Mouse (Mus musculus) adrenal gland, adult 2 months (tissue): ENCODE measurements at regions not wholly inside any gene's neighbourhood (a gene's known extent, or its start where the extent isn't known, plus 50 kb on each side); places are given as distances from the start of the nearest gene placed in this dataset.

ENCODE experiments used
- DNase-seq: peaks from one replicate; pipeline ENCODE4 v3.0.0; 2021

DNA sequence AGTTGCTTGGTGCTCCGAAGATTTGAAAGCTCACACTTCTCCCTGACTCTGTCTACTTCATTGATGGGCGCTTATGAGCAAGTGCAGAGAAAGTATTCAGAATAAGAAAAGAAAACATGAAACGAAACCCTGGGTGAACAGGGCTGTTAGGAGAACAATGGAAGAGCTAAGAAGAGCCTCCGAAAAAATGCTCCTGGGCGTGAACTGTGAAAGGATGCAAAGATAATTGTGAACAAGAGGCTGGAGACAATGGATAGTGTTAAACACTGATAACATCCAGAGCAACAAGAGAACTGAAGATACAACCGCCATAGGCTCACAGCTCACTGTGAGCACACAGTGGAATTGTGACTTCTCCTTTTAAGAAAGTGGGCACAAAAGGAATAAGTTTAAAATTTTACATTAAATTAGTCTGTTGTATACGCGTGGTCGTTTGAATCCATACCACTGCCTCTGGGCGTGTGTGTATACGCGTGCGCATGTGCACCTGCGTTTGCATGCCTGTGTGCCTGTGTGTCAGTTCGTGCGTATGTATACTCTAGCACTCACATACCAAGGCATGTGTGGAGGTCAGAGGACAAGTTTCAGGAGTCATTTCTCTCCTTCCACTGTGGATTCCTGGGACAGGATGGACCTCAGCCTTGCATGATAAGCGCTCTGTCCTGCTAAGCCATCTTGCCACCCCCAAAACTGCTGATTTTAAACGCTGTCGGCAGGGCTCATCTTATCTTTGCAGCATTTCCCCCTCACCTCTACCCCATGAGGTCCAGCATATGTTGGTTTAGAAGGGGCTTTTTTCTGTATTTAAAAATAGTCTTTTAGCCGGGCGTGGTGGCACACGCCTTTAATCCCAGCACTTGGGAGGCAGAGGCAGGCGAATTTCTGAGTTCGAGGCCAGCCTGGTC is 113.0 kb upstream of the 1700016C15Rik start:
- DNase-seq = no peak

DNA sequence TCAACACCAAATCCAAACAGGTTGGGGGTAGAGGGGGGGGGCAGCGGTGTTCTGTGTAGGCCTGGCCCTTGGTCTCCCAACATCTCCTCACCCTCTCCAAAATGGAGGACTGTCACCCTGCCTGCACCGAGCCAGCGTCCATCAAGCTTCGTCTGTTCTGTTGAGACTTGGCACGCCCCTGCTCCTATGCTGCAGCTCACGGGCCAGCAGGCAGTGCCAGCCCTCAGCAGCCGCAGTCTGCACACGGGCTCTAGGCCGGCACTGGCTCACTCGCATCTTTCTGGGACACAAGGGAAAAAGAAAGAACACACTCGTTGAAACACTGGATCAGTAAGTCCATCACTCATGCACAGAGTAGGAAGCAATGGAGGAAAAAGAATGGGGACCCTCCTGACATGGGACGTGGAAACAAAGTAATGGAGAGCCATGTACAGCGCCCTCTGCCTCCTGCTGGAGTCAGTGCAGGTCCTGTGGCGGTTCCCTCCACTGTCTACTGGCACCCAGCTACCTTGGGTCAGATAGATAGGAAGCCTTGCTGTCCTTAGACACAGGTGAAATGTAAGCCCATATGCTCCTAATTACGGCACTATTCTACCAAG is 109.0 kb upstream of the 1700016C15Rik start:
- DNase-seq = no peak

DNA sequence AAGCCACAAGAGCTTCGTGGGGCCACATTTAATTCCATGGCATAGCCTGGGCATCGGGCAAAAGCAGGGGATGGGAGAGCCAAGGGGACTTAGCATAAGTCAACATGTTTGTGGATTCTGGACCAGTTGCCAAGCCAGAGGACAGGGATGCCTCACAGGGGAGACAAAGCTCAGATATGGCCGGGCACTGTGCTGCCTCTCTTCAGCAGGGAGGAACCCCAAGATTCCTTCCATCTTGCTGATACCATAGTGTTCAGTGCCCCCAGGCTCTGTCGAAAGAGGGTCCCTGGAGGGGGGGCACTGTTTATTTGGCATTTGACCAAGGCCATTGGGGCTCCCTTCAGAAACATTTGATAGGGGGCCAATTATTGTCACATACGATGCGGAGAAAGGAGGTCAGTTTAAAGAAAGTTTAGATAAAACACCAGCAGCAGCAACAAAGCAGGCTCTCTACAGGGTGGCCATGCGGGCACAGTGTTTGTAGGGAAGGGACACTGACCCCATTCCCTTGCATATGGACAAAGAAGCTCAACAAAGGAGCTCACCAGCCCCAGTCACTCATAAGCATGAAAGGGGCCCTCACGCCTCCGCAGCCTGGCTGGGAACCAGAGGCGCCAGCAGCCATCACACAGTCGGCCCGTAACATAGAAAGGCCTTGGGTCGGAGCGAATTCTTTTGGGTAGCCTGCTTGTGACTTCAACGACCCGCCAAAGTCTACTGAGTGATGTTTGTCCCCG is 107.6 kb upstream of the 1700016C15Rik start:
- DNase-seq = no peak

DNA sequence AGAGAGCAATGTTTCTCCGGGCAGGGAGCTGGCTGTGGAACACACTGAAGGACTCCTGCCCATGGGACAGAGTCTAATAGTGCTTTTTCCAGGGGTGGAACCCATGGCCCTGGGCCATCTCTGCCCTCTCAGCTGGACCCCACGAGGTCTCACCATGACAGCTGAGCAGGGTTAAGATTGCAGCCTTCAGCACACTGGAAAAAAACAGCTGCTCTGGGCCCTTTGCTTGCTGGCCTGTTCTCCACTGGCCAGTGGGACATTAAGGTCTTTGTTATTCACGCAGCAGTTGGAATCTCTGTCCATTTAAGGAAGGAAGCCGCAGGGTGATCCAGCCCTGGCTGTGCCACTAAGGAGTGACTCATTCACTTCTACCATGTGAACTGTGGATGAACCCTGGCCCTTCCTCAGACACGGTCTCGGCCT is 106.3 kb upstream of the 1700016C15Rik start:
- DNase-seq = peak; percentile 64

DNA sequence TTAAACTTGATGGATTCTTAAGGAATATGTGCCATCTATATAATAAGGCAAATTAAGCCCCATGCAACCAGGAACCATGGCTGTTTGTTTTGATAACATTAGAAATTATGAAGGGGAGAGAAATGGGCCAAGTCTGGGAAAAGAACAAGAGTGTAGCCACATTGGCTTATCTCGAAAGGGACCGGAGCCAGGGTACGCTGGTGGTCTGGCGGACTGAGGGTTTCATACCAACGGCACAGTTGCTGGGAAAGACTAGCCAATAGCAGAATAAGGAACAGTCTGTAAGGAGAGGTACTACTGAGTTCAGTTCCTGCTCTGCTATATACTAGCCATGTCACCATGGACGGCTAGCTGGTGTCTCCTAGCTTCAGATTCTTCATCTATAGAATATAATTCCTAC is 105.9 kb upstream of the 1700016C15Rik start:
- no peak for DNase-seq

DNA sequence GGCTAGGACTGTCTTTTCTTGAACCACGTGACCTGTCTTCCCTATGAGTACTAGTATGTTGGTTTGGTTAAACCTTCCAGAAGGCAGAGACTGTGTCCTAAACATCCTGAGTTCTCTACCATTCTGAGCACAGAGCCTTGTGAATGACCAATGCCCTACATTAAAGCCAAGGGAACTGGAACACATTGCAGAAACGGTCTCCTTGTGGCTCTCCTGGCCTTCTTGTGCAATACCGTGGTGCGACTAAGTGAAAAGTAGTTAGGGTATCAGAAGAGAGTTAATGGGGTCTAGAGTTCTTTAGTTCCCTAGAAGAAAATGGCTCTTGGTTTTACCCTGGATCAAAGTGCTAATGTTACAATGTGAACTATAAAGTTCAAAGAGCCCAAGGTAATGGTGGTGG is 101.8 kb upstream of the 1700016C15Rik start:
- DNase-seq = no peak

DNA sequence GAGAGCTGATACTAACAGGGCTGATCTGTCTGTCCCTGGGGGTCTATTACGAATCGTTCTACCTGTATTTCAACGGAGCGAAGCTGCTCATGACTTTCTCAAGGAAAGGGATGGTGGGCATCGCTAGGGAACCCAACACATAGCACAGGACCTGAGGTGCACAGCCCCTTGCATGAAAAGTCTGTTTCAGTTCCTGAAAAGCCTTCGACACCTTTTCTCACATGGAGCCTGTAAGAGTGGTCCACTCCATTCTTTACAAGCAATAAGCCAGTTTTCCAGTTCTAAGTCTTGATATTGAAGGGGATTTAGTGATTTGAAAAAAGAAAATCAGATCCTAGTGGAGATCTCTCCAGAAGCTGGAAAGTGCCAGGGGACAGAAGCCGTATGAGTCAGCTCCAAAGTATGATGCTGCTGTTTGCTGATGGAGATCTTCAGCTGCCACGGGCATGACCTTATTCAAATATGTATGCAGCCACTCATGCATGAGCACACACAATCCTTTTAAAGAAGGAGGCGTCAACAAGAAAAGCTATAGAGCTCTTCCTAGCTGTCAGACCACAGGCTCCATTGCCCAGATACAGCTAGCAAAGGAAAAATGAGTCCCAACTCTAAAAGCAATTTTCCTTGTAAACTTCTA is 95.5 kb upstream of the 1700016C15Rik start:
- peak; percentile 16 for DNase-seq

DNA sequence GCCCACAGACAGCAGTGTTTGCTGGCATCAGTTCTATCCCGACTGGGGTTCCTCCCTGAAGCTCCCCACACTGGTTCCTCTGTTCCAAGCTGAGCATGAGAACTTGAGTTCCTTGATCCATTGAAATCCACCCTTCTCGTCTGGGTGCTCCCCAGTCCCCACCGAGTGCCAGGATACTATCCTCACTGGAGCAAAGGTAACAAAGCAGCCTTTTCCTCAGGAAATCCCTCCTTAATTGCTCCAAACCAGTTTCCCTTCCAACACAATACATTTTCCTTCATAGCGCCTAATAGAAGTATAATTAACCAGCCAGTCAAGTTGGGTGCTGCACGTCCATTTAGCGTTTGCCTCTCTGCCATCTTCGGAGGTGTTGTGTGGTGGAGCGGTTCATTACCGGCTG is 92.6 kb upstream of the 1700016C15Rik start:
- no peak for DNase-seq

DNA sequence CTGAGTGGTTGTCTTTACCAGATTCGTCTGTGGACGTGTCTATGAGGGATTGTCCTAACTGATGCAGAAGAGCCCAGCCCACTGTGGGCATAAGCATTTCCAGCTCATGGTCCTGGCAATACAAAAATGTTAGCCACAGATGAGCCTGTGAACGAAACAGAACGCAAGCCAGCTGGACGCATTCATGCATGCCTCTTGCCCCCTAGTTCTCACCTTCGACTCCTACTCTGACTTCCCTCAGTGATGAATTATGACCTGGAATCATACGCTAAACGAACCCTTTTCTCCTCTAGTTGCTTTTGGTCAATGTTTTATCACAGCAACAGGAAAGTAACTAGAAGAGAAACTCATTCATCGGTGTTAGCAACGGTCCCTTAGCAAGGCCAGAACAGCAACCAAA is 91.2 kb upstream of the 1700016C15Rik start:
- DNase-seq = no peak

DNA sequence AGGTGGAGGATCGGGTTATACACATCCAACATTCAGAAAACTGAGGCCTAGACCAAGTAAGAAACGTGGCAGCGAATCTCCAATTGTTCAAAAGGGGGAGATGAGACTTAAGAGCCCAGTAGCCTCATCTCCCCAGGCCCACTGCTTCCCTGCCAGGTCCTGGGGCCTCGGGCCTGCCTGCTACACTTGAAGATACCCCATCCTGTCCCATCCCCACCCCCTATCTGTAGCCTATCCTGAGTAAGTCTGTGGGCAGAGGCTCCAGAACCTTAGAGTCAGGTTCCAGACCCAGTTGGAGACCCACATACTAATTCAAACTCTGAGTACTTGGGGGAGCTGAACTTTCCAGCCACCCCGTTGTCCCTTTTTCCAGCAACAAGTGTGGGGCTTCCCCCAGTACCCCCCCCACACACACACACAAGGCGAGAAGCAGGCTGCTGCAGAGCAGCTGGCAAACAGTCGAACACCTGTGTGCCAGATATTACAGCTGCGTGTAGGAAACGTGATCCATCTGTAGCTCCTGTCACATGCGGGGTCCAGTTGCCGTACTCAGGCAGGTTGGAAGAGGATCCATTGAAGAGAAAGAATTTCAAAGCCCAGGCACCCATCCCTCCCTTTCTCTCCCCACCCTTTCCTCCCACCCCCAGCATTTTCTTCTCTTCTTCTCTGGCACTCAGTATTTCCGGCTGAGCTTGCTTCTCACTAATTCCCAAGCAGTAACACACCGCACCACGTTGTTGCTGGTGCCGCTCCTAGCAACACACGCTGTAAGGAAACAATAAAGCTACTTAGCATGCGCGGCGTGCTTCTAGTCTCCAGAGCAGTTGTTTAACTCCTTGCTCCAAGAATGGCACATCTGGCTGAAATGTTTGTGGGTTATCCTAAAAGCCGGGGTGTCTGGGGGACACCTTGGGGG is 89.4 kb upstream of the 1700016C15Rik start:
- no peak for DNase-seq

DNA sequence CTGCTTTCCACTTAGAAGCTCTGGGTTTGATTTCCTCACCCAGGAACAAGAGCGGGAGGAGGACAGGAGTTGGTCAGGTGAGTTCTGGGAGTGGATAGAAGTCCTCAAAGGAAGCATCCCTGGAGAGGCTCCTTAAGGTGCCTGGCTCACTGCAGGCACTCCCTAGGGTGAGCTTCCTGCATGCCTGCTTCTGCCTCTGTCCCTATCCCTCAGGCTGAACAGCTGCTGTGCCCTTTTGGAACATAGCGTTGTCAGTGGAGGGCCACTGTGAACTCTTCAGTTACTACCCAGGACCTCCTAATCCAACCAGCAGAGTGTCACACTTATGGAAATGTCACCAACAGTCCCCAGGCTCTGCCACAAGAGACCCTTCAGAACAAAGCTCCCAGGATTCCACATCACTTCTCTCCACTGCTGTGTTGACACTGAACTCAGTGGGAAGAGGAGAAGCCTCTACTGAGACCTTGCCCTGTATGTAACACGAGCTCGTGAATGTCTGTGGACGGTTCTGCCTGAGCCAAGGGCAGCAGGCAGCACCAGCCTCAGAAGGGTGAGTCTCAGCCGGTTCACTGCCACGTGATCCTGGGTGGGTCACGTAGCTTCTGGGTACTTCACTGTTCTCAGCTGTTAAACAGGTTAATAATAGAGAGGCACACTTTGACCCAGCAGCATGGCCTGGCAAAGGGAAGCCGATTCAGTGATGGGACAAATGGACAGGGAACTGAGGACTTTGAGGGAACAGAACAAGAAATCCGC is 86.7 kb upstream of the 1700016C15Rik start:
- DNase-seq = no peak

DNA sequence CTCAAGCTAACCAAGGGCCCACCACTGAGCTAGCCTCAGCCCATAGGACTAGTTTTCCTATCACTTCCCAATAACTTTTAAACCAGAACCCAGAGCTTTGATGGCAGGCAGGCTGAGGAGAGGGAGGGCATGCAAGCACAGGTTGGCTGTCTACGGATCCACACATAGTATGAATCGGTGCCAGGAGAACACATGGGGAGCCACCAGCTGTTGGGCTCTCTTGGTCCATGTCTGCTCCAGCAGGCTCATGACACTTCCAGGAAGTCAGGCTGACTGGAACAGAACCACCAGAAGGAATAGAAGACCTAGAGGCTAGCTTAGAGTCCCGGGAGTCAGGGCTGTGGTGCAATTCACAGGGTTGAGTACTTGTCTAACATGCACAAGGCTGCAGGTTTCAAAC is 86.0 kb upstream of the 1700016C15Rik start:
- no peak for DNase-seq

DNA sequence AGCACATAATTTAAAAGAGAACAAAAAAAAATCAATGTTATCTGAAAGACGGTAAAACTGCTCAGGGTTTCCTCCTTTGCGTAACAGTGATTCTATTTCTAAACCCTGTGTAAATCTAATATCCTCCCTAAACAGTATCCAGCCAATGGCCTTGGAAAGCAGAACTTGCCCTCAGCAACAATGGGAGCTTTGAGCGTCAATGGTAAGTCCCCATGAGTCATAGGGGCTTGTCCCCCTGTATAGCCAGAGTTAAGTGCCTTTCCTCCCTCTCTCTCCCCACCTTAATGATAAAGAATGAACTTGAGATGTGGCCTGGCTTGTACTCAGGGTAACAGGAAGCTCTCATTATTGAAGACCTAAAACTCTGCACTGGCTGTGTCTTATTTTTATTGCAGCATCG is 85.4 kb upstream of the 1700016C15Rik start:
- no peak for DNase-seq

DNA sequence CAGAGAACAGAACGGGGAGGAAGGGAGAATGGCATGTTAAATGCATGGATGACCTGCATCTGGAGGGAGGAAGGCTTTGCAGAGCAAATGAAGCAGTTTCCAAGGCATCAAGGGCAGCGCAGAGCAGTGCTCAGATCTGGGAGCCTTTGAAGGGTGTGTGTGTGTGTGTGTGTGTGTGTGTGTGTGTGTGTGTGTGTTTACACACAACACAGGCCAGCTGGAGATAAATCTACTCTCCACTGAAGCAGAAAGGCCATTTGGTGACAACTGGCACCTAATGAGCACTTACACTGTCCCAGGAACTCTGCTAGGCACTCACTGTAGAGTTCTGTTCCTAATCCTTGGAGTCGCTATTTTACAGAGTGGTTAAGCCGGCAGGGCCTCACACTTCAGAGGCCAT is 84.3 kb upstream of the 1700016C15Rik start:
- DNase-seq = no peak

DNA sequence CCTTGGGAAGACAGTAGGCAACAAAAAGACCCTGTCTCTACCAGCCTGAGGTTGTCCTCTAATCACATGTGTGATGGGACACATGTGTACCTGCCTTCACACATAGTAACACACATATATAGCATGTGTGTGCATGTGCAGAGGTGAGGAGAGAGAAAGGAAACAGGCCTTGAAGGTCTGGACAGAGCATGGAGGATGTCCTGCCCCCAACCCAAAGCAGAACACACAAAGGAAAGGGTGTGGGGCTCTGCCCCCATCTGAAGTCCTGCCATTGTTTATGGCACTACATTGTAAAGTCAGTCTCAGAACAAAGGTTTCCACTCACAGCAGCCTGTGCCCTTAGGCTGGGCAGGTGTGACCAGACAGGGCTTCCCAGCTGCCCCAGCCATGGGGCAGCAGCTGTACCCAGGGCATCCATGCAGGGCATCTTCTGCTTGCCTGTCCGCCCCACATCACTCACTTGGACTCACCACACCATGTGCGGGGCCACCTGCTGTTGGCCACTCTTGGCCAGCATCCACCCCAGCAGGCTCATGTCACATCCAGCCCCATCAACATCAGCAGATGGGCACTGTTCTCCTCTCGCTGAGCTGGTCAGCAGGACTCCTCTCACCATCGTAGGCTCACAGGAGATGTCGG is 83.6 kb upstream of the 1700016C15Rik start:
- DNase-seq = no peak

DNA sequence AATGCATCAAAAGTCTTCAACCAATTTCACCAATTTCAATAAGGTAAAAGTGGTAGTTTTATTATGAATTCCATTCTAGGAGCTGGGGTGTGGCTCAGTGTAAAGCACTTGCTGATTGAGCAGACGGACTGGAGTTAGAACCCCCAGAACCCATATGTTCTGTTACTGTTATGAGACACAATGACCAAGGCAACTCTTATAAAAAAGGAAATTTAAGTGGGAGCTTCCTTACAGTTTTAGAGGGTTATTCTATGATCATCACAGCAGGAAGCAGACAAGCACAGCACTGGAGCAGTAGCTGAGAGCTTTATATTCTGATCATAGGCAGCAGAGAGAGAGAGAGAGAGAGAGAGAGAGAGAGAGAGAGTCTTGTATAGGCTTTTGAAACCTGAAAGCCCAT is 81.7 kb upstream of the 1700016C15Rik start:
- no peak for DNase-seq

DNA sequence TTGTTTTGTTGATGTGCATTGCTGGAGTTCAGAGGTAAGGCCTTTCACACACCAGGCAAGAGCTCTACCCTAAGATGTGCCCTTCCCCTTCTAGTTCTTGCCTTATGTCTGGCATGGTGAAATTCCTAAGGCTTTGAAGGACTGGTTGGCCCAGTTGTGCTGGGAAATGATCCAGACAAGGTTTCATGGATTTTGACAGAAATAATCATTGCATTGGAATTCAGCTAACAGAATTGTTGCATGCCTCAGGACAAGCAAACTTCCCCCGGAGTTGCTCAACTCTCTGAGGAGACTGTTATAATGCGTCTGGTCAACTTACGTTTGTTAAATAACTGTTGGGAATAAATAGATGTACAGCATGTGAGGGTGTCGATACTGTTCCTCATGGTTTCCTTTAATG is 80.6 kb upstream of the 1700016C15Rik start:
- peak; percentile 40 for DNase-seq

DNA sequence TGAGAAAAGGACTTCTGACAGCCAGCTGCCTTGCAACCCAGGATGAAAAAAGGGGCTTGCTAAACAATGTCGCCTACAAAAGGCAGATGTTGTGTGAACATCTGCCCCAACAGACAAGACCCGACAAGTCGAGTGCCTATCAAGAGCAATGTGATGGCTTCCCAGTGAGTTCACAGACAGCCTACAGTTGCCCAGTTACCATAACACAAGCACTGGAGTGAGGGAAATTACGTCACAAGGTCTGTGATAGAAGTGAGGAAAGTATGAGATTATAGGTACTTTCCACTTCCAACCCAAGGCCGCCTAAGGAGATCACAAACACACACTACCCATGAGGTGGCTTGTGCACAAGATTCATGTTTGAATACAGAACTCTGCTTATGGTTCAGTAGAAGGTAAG is 78.4 kb upstream of the 1700016C15Rik start:
- no peak for DNase-seq

DNA sequence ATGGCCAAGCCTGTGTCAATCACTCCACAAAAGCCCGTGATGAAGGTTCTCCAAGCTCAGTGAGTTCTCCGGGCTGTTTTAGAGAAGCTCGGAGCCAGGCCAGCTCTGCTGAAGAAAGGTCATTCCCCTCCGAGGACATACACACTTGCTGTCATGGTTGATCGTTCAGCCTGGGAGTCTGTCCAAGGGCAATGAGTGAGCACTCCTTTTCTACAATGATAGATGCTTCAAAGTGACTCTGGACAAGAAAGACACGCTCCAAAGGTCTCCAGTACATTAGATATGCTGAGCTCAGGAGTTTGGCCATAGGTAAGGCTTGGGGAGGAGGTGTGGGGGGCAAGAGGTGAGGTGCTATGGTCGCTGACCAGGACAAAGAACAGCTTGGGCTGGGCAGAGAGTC is 66.5 kb upstream of the 1700016C15Rik start:
- peak; percentile 81 for DNase-seq
